Mouse (Mus musculus) cerebellum, postnatal 25 days (tissue): Measurements from ENCODE around the gene Ptpn6.

Experiments
- DNase-seq, 2 experiments: peaks; one replicate each; pipeline ENCODE4 v3.0.0; 2021; ENCODE audit warnings: mixed read lengths in 2 of 2

The Ptpn6 gene

DNA sequence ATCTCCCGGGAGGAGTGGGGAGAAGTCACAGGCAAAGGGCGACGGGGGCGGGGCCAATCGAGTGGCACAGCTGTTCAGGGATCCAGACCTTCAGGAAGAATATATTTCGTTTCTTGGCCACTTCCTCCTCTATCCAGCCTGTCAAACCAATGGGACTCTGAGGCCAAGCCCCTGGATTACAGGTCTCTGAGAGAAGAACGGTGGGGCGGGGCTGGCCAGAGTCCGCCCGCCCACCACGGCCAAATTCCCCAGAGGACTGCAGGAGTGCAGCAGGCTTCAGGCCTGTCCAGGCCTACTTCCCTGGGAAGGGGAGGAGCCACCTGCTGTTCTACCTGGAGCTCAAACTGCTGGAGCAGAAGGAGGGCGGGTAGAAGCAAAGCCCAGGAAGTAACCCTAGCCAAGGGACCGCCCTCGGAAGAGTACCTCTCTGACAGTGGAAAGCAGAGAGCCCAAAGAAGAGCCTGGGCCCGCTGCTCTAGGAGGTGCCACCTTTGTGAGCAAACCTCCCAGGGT is at the start of gene Ptpn6:
Gene Ptpn6 (minus strand): TSS at position 204 of the 513 bp plus-strand sequence.
- DNase-seq: no peak

GRCm38 (mm10) chr6:124787722-124788121 is 49.2 kb upstream of the Ptpn6 start:
- DNase-seq: peak; percentile 63 to 65

GRCm38 (mm10) chr6:124786756-124787420 is 48.4 kb upstream of the Ptpn6 start:
- DNase-seq: peak; percentile 90 to 92

GRCm38 (mm10) chr6:124782436-124782835 is 43.9 kb upstream of the Ptpn6 start:
- peak; percentile 23 to 28 for DNase-seq

DNA sequence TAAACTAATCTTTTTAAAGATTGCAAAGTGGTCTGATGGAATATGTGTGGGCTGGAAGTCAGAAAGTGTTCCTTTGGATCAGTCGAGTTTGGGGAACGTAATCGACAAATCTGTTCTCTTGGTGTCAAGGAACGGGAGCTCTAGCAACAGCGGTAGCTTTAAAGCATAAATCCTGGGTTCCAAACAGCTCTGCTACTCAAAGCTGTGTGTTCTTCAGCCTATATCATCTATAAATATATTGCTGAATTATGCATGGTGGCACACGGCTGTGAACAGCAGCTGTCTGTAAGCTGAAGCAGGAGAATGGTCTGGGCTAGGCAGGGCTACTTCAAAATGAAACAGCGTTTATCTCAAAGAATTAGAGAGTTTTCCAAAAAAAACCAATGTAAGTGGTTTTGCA is 42.4 kb upstream of the Ptpn6 start:
- DNase-seq: no peak

DNA sequence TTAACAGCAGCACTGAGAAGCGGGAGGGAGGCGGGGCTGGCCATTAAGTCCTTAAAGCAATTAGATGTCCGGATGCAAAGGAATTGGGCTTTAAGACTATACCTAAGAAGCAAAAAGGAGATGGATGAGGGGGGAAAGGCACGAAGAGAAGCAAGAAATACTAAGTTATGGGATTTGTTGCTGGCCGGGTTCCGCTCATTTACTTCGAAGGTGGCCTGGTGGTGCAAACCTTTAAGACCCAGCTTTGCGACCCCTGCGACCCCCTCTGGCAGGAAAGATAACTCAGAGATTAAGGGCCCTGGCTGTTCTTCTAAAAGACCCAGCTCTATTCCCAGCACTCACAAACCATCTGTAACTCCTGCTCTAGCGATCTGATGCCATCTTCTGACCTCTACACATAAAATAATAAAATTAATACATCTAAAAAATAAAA is 41.5 kb upstream of the Ptpn6 start:
- no peak for DNase-seq

DNA sequence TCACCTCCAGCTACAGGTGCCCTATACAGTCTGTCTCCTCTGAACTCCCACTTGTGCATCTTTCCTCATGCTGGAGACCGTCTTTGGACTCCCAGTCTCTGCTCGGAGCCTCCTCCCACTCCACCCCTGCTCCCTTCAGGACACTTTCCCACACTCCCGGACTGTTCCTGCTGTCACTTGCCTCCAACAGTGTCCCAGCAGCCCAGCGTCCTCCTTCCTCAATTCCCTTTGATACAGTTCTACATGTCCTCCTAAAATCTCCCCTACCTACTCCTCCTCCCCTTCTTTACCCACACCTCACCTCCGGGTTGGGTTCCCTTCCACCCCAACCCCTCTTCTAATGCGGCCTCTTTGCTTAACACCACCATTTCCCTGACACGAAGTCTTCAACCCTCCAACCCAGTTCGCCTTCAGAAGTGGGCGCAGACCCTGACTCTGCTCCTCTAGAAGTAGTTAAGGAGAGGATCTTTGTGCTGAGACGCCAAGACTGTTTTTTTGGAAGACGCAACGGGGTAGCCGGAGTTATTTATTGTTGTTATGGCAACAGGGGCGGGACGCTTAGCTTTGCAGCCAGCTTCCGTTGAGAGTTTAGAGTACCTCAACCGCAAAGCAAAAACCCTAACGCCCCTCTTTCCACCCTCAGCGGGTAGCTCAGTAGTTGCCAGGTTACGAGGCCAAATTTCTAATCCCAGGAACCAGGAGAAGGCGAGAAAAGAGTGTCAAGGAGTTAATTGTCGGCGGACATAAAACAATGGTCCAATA is 40.9 kb upstream of the Ptpn6 start, which contains the start of gene Lrrc23:
Gene Lrrc23 (minus strand): TSS at position 506 of the 762 bp plus-strand sequence.
- DNase-seq: peak; percentile 52 to 61

DNA sequence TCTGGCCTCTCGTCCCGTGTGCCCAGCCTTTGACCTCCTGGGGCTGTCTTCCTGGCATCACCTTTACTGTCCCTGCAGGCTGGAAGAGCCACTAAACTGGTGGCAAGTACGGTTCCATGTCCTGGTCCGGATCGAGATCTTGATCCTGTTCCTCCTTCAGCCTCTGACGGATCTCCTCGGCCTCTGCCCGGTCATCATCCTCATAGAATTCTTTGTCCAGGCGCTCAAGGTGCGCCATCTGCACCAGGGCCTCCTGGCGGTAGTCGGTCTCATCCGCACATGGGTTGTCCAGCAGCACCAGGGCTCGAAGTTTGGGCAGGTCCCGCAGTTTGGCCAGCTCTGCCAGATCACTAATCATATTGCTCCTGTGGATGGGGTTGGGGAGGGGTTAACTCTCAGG is 32.0 kb upstream of the Ptpn6 start:
- peak; percentile 65 for DNase-seq

- peak in 1 of 2 experiments; percentile 63 for DNase-seq
Observed at GRCm38 (mm10) chr6:124770013-124770412, 31.5 kb upstream of the Ptpn6 start.

GRCm38 (mm10) chr6:124769101-124769765 is 30.7 kb upstream of the Ptpn6 start, which contains the start of gene Eno2:
TSS of gene Eno2 (minus strand) at chr6:124769673.
- DNase-seq: peak; percentile 85 to 94

GRCm38 (mm10) chr6:124768704-124769044 is 30.2 kb upstream of the Ptpn6 start:
- no peak for DNase-seq

- DNase-seq: peak; percentile 74 to 83
Observed at GRCm38 (mm10) chr6:124767920-124768703, 29.6 kb upstream of the Ptpn6 start.

DNA sequence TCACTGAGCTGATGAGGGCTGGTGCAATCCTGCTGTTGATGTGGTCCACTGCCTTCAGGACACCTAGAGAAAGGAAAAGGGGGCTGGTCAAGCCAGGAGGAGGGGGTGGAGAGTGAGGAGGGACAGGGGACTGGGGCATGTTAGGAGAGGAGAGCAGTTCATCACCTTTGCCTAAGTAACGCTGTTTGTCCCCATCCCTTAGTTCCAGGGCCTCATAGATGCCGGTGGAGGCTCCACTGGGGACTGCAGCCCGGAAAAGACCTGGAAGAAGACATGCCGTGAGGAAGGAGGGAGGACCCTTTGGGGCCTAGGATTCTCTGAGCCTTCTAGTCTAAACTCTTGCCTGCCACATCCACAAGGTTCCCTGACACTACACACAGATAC is 29.0 kb upstream of the Ptpn6 start:
- no peak for DNase-seq

DNA sequence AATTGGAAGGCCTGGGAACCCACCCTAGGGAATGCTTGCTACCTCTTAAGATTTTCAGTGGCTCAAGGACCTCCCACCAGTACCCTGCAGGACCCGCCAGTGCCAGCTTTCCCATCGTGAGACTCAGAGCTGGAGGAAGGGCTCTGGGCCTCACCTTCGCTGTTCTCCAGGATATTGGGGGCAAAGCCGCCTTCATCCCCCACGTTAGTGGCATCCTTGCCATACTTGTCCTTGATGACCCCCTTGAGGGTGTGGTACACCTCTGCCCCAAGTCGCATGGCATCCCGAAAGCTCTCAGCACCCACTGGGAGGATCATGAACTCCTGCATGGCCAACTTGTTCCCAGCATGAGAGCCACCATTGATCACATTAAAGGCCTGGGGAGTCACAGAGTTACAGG is 27.4 kb upstream of the Ptpn6 start:
- DNase-seq: no peak

- DNase-seq: peak; percentile 85 to 92
Observed at GRCm38 (mm10) chr6:124759259-124759658, 20.7 kb upstream of the Ptpn6 start.

- DNase-seq: peak; percentile 29 to 32
Observed at GRCm38 (mm10) chr6:124758849-124759232, 20.3 kb upstream of the Ptpn6 start.

GRCm38 (mm10) chr6:124757909-124758848 is 19.7 kb upstream of the Ptpn6 start:
- peak; percentile 79 to 83 for DNase-seq

DNA sequence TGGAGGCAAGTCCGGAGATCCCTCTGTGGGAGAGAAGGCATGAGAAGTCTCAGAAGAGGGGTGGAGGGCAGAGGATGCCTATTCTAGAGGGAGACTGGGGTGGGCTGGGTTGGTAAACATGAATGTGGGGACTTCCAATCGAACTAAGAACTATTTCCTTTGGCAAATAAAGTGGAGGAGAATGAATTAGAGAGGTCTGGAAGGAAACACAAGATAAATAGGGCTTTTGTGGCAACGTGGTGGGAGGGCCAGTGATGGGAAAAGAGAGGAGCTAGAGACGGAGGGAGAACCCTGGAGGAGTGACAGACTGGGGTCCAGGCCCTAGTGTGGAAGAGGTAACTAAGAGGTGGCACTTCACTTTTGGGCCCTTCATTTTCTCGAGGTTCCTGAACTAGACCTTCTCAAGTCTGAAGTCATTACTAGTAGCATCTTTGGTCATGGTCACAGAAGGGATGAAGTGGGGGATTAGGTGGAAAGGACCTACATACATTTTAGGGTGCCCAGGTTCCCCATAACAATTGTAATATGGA is 18.9 kb upstream of the Ptpn6 start:
- peak; percentile 19 to 34 for DNase-seq

- DNase-seq: peak; percentile 88 to 91
Observed at GRCm38 (mm10) chr6:124756652-124757350, 18.3 kb upstream of the Ptpn6 start.

DNA sequence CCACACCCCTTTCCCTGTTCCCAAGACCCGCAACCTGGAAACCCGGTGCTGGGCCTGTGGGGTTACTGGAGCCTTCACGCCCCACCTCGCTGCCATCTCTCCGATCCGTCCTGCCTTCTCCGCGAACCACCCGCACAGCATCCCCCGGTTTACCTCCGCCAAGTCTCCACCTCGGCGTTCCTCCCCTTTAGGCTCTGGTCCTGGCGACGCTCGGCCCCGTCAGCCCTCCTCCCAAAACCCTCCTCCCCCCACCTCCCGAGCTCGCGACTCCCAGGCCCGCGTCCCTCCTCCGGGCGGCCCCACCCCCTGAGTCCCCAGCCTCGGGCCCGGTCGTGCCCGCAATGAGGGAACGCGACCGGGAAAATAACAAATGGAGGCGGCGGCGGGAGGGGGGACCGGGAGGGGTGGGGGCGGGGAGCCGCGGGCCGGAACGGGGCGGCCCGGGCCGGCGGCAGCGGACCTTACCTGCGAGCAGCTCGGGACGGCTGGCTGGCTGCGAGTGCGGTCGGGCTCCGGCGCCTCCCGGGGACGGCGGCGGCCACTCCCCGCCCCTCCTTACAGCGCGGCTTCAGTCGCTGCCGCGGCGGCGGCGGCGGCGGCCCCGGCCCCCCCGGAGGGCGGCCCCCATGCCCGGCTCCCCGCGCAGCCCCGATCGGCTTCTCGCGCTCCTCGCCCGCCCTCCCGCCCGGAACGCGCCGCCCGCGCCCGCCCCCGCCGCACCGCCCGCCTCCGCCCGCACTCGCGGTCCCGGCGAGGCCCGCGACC is 17.5 kb upstream of the Ptpn6 start, which contains the start of the genes Gm45234 and Atn1:
Gene Gm45234 (minus strand): TSS at position 191 of the 765 bp plus-strand sequence.
Gene Atn1 (minus strand): TSS at position 694 of the 765 bp plus-strand sequence.
- peak; percentile 80 to 88 for DNase-seq
